Comparison of ENCODE assay signal across 20 mouse cellular contexts in genomic region chr8:75155740-75156322, GRCm38 (mm10). TPM values are rescaled to one million over a fixed set of nuclear protein-coding genes. Genes with fewer than 3 reads are reported as not detected.
"Had no signal": no experiment of that assay in that cellular context is flagged by ENCODE, and none has a peak within 500 bp of the region (broad histone marks: within the 10 kb centered on the region; RNA-seq: fewer than 3 reads in every experiment).

No protein-coding gene starts in this region.

- ATAC-seq: inflammation-experienced regulatory T-cells, adult 6 months; midbrain, embryonic 15.5 days had no signal

- H3K4me1 ChIP-seq: kidney, embryonic 15.5 days; limb, embryonic 12.5 days; limb, embryonic 15.5 days; midbrain, embryonic 12.5 days; midbrain, embryonic 15.5 days; neural tube, embryonic 12.5 days had no signal

- H3K27me3 ChIP-seq: kidney, embryonic 15.5 days; limb, embryonic 12.5 days; limb, embryonic 15.5 days; midbrain, embryonic 12.5 days; midbrain, embryonic 15.5 days; neural tube, embryonic 12.5 days had no signal

- DNase-seq: kidney, adult 2 months; kidney, postnatal 10 days; kidney, postnatal 36 days; left cerebral cortex, postnatal 4 days; liver, postnatal 0 days; lung, embryonic 14.5 days; retina, postnatal 1 day; right cerebral cortex, postnatal 25 days; thymus, postnatal 25 days had no signal

- H3K36me3 ChIP-seq: kidney, embryonic 15.5 days; limb, embryonic 12.5 days; limb, embryonic 15.5 days; midbrain, embryonic 12.5 days; midbrain, embryonic 15.5 days; neural tube, embryonic 12.5 days had no signal

- H3K9me3 ChIP-seq: kidney, embryonic 15.5 days; limb, embryonic 12.5 days; limb, embryonic 15.5 days; midbrain, embryonic 12.5 days; midbrain, embryonic 15.5 days; neural tube, embryonic 12.5 days had no signal

- H3K27ac ChIP-seq: kidney, embryonic 15.5 days; limb, embryonic 12.5 days; limb, embryonic 15.5 days; liver, embryonic 14.5 days; macrophage; midbrain, embryonic 12.5 days; midbrain, embryonic 15.5 days; neural tube, embryonic 12.5 days had no signal

- H3K4me3 ChIP-seq: kidney, embryonic 15.5 days; limb, embryonic 12.5 days; limb, embryonic 15.5 days; midbrain, embryonic 12.5 days; midbrain, embryonic 15.5 days; neural tube, embryonic 12.5 days had no signal

- H3K9ac ChIP-seq: kidney, embryonic 15.5 days; limb, embryonic 12.5 days; limb, embryonic 15.5 days; liver, embryonic 14.5 days; liver, postnatal 0 days; lung, embryonic 14.5 days; midbrain, embryonic 12.5 days; midbrain, embryonic 15.5 days; neural tube, embryonic 12.5 days had no signal

- H3K4me2 ChIP-seq: kidney, embryonic 15.5 days; limb, embryonic 12.5 days; limb, embryonic 15.5 days; liver, embryonic 11.5 days; lung, embryonic 14.5 days; midbrain, embryonic 12.5 days; midbrain, embryonic 15.5 days; neural tube, embryonic 12.5 days had no signal

RNA-seq across cellular contexts. Expression of gene Rasd2, which starts 57.9 kb away (rescaled TPM):
- total RNA-seq: neutrophil, adult 5-6 weeks had no signal
- polyA plus RNA-seq: liver, embryonic 14.5 days had no signal
